Comparison of ENCODE assay signal across 23 mouse cellular contexts in the genomic region with DNA sequence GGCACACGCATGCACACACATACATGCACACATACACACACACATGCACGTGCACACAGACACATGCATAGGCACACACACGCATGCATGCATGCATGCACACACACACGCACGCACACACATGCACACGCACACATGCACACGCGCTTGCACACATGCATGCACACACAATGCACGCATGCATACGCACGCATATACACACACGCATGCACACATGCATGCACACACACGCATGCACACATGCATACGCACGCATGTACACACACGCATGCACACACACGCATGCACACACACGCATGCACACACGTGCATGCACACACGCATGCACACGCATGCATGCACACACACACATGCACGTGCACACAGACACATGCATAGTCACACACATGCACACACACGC.
"Had no signal": no experiment of that assay in that cellular context is flagged by ENCODE, and none has a peak within 500 bp of the region (broad histone marks: within the 10 kb centered on the region; RNA-seq: fewer than 3 reads in every experiment).

No protein-coding gene starts in this region.

- DNase-seq: kidney, adult 11 months; kidney, adult 8-10 months; kidney, postnatal 14 days; layer of hippocampus, adult 9-11 months; liver; lung, adult 18-20 months; lung, postnatal 10 days; lung, postnatal 36 days; retina, postnatal 1 day; right cerebral cortex, postnatal 25 days; spleen, adult 18-20 months; thymus, adult 18-20 months; thymus, postnatal 14 days; thymus, postnatal 4 days had no signal

- H3K27me3 ChIP-seq: limb, embryonic 13.5 days; lung, embryonic 15.5 days; midbrain, embryonic 15.5 days; neural tube, embryonic 13.5 days had no signal

- H3K4me3 ChIP-seq: layer of hippocampus, adult 2 months; limb, embryonic 10.5 days; limb, embryonic 13.5 days; liver, embryonic 12.5 days; liver, embryonic 15.5 days; lung, embryonic 15.5 days; midbrain, embryonic 12.5 days; midbrain, embryonic 15.5 days; neural tube, embryonic 13.5 days had no signal

- H3K9ac ChIP-seq: limb, embryonic 13.5 days; liver, embryonic 12.5 days; liver, embryonic 15.5 days; lung, embryonic 15.5 days; midbrain, embryonic 12.5 days; midbrain, embryonic 15.5 days; neural tube, embryonic 13.5 days had no signal

- H3K4me1 ChIP-seq: limb, embryonic 13.5 days; lung, embryonic 15.5 days; midbrain, embryonic 12.5 days; midbrain, embryonic 15.5 days; neural tube, embryonic 13.5 days had no signal

- H3K9me3 ChIP-seq: limb, embryonic 10.5 days; limb, embryonic 13.5 days; liver, embryonic 15.5 days; lung, embryonic 15.5 days; midbrain, embryonic 15.5 days; neural tube, embryonic 13.5 days had no signal

- H3K27ac ChIP-seq: layer of hippocampus, adult 2 months; limb, embryonic 10.5 days; limb, embryonic 13.5 days; liver, embryonic 12.5 days; liver, embryonic 15.5 days; lung, embryonic 15.5 days; midbrain, embryonic 12.5 days; midbrain, embryonic 15.5 days; neural tube, embryonic 13.5 days had no signal

- ATAC-seq: liver, embryonic 12.5 days; midbrain, embryonic 15.5 days had no signal

- H3K36me3 ChIP-seq: limb, embryonic 10.5 days; limb, embryonic 13.5 days; liver, embryonic 12.5 days; liver, embryonic 15.5 days; lung, embryonic 15.5 days; midbrain, embryonic 12.5 days; midbrain, embryonic 15.5 days; neural tube, embryonic 13.5 days had no signal

- H3K4me2 ChIP-seq: limb, embryonic 13.5 days; liver, embryonic 12.5 days; liver, embryonic 15.5 days; lung, embryonic 15.5 days; midbrain, embryonic 12.5 days; midbrain, embryonic 15.5 days; neural tube, embryonic 13.5 days had no signal
